Mouse (Mus musculus) MEL-GATA-1-ER (cell line): ENCODE measurements around the gene Spats2l.

Experiments
- DNase-seq: peaks from one replicate; pipeline ENCODE4 v3.0.0-alpha.2; 2012; ENCODE audit warnings: low read depth; ENCODE audit errors: extremely low read depth

The Spats2l gene

DNA sequence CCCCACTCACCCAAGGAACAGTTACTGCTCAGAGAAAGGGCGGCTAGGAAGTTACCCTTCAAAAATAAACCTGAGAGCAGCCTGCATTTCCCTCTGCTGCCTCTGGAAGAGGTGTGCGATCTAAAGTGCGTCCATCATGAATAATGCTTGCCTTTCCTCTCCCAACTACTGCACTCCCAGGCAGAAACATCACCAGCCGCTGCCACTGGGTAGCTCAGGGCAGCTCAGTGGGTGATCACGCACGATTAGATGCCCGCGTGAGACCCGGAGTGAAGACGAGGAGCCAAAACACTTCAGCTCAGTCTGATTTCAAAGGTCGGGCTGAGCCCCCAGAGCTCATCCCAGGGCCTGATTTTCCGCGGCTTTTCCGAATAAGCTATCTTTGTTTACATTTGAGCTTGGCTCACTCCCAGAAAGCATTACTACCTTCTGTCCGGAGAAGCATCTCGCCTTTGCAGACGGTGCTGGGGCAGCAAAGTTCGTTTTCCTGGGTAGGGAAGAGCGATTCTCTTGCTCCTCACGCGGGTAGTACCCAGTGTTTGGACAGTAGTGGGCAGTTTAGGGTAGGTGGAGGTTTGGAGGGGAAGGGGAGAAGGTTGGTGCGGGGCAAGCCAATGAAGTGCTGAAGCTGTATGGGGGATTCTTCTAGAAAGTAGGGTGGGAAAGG, at the start of gene Spats2l:
Spats2l (plus strand) TSS at position 162 of the 667 bp plus-strand sequence.
- no peak for DNase-seq

DNA sequence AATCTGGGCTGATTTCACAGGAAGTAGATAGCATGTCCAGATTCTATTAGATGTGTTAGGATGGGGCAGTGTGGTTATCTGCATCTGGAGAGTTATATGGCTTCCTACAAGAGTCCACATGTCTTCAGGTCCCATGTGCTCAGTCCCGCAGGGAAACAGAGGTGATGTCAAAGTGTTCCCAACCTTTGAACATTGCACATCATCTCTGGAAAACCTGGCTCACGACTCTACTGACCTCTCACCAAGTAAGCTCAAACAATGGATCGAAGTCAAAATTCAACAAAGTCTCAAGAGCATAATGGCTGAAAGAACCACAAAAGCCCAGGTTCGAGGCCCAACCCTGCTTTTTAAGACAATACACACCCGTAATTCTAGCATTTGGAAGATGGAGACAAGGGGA, 48.7 kb upstream of the Spats2l start:
- no peak for DNase-seq

DNA sequence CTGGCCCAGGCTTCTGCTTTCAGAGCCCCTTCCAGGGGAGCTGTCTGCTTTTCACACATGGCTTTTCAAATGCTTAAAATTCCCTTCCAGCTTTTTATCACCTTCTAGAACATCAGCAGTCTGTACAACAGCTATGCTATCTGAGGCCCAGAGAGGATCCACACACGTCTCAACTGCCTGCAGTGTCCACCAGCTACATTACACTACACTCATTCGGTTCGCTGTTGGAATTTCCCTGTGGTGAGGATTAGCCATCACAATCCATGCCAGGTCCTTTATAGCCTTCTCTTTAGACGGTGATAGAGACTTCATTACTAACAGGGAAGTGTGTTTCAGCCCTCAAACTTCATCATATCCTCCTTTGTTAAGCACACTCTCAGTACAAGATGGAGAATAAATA, 38.1 kb upstream of the Spats2l start:
- no peak for DNase-seq

DNA sequence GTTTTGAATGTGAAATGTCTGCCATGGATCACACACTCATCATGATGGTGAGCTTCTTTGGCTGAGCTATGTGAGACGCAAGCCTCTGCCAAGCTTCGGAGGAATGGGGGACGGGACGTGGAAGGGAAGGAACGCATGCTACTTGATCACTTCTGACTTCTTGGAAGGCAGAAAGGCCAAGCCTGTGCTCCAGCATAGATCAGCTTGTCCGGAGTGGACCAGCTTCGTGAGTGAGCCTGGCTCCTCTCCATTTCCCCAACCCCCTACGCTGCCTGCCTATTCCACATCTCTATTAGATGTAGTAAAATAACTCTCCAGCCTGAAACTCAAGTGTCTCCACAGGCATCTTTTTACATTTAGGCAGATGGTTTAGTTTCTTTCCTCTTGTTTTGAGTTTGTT, 32.2 kb upstream of the Spats2l start:
- no peak for DNase-seq

DNA sequence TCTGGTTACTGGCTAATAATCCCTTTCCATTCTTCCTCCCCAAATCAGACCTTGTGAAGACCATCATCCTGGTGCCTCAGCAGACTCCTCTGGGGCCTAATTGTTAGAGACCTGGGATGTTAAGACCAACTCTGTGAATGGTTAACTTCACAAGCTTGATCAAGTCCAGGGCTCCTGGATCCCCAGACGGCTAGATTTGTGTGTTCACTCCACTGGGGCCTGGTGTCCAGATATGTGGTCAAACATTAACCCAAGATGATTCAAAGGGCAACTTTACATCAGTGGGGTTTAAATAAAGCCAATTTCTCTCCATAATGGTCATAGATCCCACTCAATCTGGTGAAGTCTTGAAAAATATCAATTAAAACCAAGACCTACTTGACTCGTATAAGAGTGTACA, 31.7 kb upstream of the Spats2l start:
- no peak for DNase-seq

DNA sequence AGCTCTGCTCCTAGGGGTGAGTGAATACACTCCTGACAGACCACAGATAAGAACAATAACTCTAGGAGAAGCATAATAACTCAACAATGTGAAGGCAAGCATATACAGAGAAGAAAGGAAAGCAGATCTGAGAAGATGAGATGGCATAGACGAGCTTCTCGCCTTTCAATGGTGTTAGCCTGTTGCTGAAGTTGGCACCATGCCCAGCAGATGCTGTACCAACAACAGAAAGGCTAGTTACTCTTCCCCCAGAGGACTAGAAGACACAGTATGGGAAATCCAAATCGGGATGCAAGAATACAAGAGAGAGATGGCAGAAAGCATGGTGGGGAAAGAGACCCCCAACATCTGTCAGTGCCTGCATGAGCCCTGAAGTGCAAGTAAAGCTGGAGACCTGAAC, 22.2 kb upstream of the Spats2l start:
- no peak for DNase-seq

DNA sequence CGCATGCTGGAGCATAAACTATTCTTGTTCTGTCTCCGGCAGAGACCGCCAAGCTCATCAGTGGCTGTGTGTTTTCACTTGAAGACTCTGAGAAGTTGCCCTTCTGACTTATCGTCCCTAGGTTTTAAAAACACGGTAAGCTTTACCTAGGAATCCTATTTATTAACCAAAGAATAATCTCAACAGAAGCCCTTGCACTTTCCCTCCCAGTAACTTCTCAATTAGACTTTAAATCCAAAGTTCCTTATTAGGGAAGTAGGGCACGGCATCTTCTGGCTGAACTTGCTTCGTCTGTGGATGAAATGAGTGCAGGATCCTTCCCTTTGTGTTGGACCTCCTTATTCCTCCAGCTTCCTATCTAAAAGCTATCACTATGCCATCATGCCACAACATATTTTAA, 7.6 kb upstream of the Spats2l start:
- no peak for DNase-seq

DNA sequence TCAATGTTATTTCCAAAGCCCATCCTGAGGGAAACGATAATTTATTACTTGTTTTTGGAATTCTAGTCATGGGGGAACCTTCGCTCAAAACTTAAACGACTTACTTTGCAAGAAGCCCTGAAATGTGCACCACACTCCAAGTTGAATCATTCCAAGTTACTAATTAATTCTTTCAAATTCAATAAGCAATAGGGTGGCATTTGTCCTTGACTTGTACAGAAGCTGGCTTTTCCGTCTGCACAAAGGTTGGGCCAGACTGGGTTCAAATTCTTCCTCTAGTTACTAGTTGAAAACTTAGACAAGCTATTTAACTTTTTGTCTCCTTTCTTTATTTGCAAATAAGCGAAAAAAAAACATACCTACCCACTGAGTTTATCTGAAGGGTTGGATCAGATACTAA, 636 bp upstream of the Spats2l start:
- DNase-seq, result no peak

DNA sequence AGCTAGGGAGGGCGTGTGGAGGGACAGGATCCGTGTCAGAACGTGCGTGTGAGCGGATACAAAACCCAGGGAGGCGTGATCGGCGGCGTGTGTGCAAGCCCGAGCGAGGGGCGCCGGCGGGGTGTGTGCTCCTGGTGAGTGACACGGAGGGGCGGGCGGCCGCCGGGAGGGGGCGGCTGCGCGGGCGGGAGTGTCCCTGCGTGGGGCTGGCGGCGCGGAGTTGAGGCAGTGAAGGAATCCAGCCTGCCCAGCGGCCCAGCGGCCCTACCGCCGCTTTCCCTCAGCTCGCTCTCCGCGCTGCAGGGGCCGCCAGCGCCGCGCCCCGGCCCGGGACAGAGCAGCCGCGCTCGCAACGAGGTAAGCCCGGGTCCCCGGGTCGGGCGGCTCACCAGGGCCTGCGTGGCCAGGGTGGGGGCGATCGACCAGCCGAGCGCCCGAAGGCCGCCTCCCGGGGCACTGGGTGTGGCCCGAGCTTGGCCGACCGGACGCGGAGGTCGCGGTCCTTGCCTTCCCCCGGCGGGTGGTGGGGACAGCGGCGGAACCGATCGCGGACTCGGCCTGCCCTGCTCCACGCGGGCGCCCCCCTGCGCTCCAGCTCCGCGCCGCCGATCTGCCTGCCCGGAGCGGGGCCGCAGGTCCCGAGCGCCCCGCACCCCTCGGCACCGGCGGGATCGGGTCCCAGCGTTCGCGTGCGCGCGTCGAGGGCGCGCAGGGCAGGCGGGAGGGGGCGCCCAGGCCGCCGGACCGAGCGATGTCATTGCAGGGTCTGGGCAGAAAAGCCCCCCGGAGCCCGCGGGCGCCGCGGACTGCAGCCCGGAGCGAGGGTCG, 920 bp downstream of the Spats2l start:
- no peak for DNase-seq

DNA sequence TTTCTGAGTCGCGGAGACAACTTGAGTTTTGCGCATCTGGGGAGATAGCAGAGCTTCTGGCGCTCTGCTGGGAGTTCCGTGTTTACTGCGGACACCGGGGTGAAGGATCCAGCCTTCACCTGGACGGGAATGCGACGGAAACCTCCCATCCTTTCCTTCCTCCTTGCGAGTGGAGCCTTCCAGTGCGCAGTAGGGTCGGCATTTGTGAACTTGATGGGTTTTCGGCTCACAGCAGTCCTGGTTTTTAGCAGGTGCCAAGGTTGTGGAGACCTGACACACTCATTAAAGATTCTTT, 1.5 kb downstream of the Spats2l start:
- no peak for DNase-seq

DNA sequence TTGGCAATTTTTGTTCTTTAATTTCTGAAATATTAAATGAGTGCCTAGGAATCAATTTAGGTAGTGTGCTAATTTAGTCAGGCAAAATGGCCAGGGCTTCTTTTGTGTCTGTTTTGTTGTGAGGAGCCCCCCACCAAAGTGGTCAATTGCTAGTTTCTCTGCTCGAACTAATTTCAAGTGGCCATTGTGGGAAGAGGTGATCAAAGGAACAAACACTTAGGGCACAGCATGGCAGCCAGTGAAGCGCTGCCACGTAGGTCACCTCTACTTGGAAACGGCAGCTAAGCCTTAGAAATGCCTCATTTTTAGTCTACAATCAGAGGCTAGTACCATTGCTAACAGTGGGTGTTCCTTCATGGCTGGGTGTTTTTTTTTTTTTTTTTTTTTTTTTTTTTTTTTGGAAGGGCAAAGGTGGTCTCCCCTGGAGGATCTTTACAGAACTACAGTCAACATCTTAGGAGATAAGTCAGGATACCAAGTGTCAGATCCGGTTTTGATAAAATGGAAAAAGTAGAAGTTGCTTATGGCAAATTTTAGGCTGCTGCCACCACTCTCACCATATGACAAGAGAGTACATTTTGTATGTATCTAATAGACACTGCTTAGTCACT, 2.8 kb downstream of the Spats2l start:
- no peak for DNase-seq

DNA sequence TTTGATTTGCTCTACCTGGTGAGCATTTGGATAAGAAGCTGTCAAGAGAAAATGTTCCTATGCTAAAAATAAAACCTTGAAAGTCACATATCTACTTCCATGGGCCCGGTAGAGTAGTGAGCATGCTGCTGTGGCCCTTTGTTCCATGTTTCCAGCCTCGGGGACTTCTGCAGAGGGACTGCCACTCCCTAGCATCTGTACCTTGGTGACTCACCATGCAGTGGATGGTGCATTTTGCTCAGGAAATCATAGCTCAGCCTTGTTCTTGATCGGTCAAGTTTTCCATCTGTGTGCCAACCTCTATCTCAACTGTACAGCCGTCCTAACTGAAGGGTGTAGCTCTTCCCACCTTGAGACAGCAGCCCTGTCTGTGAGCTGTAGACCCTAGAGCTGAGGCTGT, 10.3 kb downstream of the Spats2l start:
- no peak for DNase-seq

DNA sequence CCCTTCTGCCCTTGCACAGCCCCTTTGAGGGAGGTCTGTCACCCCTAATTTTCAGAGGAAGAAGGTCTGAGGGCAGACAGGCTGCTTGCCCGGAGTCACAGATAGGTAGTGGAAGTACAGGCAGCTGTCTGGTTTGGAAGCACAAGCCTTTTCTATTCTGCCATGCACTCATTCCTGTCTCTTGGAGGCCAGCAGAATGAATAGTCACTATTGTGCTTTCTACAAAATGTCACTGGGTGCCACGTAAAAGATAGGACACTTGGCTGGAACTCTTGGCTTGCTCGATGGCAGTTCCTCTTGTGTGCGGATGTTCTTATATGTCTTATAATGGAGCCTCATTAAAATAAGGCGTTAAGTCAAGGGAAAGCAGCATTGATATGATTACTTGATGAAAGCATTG, 15.9 kb downstream of the Spats2l start:
- no peak for DNase-seq

DNA sequence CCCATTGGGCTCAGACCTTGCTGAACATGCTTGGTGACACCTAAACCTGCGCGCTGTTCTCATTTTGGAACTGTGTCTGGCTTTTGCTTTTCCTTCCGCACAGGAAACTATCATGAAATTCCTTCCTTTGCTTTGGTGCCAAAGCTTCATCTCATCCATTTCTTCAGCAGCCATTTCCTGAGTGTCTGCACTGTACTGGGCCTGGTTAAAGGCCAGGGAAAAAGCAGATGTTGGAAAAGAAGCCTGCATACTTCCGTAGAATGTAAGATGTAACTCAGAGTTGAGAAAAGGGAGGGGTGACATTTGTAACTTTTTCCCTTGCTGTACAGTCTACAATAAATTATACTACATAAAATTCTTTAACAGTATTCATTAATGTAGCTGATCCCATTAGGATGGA, 18.2 kb downstream of the Spats2l start:
- no peak for DNase-seq

DNA sequence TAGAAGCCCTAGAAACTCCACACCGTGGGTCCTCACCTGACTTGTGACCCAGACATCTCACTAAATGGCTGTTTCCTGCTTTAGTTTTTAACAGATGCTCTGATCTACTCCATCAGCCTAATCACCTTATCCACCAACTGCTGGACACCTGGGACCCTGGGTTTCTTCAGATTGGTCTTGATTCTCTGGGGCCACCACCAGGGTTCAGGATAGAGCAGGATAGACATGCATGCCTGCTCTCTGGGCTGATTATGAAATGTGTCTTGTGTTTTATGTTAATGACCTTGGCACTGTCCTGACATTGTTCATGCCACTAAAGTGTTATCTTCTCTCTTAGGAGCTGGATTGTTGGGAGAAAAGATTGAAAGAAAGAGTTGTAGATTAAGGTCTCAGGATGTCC, 21.9 kb downstream of the Spats2l start:
- DNase-seq, result no peak

DNA sequence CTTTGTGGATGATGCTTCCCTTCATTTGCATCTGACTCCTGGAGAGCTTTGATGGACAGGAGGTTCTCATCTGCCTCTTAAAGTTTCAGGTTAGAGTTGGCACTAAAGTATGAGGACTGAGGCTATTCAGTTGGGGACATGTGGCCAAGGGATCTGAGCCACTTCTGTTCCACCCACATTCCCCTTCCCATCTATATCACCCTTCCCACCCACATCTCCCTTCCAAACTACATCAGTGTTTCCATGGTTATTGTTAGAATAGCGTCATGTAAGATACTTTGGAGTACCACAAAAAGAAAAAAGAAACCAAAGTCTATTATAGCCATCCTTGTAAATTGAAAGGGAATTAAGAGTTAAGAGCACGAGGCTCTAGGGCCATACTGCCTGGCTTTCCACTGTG, 25.4 kb downstream of the Spats2l start:
- no peak for DNase-seq

DNA sequence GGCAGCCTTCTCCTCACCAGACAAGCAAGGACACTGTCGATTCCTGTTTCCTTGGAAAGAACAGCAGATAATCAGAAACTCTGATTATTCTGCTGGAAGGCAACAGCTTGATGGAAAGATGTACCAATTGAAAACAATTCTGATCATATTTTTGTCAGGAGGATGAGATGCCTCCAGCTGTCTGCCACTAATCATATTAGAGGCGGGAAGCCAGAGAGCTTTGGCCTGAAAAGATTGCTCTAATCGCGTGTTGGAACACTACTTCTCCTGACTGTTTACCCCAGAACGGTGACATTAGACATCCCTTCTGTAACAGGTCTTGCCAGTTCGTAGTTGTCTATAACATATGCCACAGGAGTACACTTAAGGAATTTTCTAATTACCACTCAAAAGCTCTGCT, 26.9 kb downstream of the Spats2l start:
- no peak for DNase-seq

DNA sequence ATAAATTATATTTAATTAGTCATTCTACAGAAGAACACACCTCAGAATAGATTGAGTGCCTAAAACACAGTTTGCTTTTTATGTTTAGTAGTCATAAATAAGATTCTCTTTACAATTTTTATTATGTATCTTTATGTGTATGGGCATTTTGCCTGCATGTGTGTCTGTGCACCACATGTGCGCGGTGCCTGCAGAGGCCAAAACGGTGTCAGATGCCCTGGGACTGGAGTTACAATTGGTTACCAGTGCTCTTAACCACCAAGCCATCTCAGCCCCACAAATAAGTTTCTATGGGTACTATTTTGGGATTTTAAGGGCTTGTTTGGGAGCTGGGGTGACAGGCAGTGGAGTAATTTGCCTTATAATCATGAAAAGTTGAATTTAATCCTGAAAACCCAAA, 32.2 kb downstream of the Spats2l start:
- no peak for DNase-seq

DNA sequence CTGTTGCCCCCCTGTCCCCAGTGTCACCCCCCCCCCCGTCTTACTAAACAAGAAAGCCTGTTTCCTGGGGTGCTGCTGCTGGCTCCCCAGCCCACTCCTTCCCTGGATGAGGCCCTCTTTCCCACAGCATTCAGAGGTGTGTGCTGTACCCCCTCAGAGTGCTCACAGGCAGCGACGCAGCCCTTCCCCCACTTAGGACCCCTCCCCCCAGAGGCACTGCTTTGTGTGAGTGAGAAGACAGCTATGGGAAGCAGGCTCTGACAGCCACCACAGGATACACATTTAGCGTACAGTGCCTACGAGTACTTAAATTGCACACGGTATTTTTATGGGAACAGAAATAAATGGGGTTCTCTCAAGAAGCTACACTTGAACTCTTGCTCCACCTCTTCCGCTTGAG, 33.9 kb downstream of the Spats2l start:
- no peak for DNase-seq

DNA sequence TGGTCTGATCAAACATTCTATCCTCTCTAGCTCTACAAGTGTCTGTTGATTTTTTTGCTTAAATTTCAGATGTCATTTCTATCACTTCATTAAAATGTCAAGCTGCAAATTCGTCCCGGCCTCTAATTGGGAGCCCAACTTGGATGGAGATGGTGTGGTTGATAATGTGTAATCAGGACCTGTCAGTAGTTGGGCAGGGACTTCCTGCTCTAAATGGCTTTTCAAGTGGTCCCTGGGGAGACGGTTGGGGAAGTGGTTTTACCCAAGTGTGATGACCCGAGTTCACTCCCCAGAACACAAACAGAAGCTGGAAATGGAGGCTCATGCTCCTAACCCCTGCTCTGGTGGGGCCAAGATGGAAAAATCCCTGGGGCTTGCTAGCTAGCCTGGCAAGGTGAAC, 36.3 kb downstream of the Spats2l start:
- no peak for DNase-seq

DNA sequence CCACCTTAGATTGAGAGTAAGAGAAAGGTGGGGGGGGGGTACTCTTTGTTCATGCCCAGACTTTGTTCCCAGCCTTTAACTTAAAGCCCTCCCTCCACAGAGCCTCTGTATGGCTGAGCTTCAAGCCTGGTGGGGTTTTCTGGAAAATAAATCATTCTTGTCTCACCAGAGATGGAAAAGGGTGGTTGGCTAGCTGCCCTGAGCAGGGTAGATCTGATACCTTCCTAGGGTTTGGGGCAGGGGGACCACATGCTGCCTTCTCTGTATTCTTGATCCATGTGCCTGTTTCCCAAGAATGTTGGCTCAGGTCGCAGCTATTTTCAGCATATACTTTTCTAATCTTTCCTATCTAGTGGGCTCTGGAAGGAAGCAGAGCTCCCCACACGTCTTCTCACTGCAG, 43.1 kb downstream of the Spats2l start:
- DNase-seq, result no peak

DNA sequence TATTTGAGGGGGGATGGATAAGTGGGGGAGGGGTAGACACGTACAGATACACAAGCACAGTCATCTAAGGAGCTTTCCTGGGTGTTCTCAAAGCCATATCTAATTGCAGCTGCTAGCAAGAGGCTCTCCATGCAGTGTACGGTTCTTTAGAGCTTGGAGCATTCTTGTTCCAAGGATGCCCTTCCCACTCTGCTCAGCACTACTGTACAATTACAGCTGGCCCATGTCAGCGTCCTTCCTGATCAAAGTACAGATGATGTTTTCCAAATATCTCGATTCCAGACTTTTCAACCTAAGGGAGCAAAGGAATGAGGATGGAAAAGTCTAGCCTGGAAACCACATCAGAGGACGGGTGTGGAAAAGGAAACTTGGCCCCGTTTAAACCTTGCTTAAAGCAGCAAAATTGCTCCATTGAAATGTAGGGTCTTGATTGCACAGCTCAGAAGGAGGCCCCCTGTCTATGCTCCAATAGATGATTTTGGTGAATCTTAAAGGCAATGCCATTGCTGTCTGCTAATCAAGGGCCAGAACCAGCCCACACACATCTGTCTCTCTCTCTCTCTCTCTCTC, 46.6 kb downstream of the Spats2l start:
- DNase-seq, result no peak
